Mouse (Mus musculus) hindbrain, embryonic 10.5 days (tissue): Measurements from ENCODE around the gene Srpk2. TPM values are rescaled to one million over a fixed set of nuclear protein-coding genes. Genes with fewer than 3 reads are reported as not detected.
"Not testable (repeated sequence)": the region's sequence is repeated elsewhere in the genome, so short reads cannot be mapped to it uniquely, and the experiment has no call there.

Source experiments
- DNase-seq: peaks from one replicate; pipeline ENCODE4 v3.0.0-alpha.2; 2017; ENCODE audit warnings: low spot score
- H3K27ac ChIP-seq: fragments of 300-500 bp; sonication (generic); 2 replicates; pipeline ENCODE4 v1.5.1; 2016; ENCODE audit warnings: mild to moderate bottlenecking, moderate library complexity
- H3K27me3 ChIP-seq: fragments of 300-500 bp; sonication (generic); 2 replicates; pipeline ENCODE4 v1.6.1; 2016; ENCODE audit warnings: mild to moderate bottlenecking; ENCODE audit not compliant: poor library complexity, insufficient read depth, severe bottlenecking
- H3K36me3 ChIP-seq: fragments of 300-500 bp; sonication (generic); 2 replicates; pipeline ENCODE4 v1.6.1; 2016; ENCODE audit warnings: mild to moderate bottlenecking, moderate library complexity
- H3K4me1 ChIP-seq: fragments of 300-500 bp; sonication (generic); replicated peaks from 2 replicates; pipeline ENCODE4 v1.6.1; 2016; ENCODE audit warnings: mild to moderate bottlenecking
- H3K4me3 ChIP-seq: fragments of 300-500 bp; sonication (generic); 2 replicates; pipeline ENCODE4 v1.5.1; 2016; ENCODE audit warnings: mild to moderate bottlenecking, moderate library complexity
- H3K9me3 ChIP-seq: fragments of 300-500 bp; sonication (generic); 2 replicates; pipeline ENCODE4 v1.6.1; 2016; ENCODE audit warnings: mild to moderate bottlenecking, moderate library complexity
- WGBS: fragments of 180-500 bp; shearing (Covaris S2); methylation state at CpG from one replicate; pipeline ENCODE4 v1.1.7; 2016; 5-methylcytosine and 5-hydroxymethylcytosine counted together
- polyA plus RNA-seq: library from polyadenylated mRNA; unstranded; fragments of >200 nt; fragmentation: Nextera tagmentation; extraction: Ambion mirVana; gene quantifications from 2 replicates; pipeline ENCODE4 v1.2.1, GENCODE M21; 2016

Gene Srpk2
- polyA plus RNA-seq, 1 experiment from 2014 or later: 49.7 TPM

DNA sequence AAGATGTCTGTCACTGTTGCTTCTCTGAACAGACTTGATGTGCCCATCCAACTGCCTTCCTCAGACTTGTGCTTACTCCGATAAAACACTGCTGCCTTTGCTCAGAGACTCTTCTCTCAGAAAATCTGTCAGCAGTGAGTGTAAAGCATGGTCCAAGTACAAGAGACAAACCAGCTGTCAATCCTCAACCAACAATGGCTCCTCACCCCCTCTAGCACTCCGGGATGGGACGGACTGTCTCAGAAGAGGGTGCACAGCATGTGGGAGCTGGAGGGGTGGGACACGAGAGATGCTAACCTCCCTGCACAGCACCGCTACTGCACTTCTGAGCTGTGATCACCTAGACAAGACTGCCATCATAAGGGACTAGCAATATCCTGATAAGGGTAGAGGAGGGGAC, 26.4 kb downstream of the Srpk2 start:
- Histone ChIP-seq H3K9me3 (no peaks in the 10 kb centered on the region), H3K4me3 (no peak overlapping the region), H3K36me3 (no peaks in the 10 kb centered on the region), H3K4me1 (0 out of 2 replicates have a peak, but pooled peaks cover 2% of the 10 kb centered on the region), H3K27ac (no peak overlapping the region), H3K27me3 (no peaks in the 10 kb centered on the region)
- no peak for DNase-seq
- WGBS: 70% methylated on average over 5 of the region's 5 CpGs

DNA sequence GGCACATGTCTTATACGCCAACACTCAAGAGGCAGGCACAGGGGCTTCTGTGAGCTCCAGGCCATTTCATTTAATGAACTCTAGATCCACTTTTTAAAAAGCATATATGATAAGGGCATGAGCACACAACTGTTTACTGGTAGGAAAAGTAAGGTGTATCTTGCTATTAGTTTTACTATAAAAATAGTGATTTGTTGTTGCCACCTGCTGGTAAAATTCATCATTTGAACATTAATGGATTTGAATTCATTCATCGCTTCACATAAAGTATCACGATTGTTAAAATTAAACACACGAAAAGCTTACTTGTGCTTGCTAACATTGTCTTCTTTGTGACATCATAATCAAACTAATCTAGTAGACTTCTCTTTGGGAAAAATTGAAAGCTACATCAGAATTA, 27.8 kb downstream of the Srpk2 start:
- DNase-seq: no peak
- Histone ChIP-seq H3K27ac (no peak overlapping the region), H3K4me1 (0 out of 2 replicates have a peak, but pooled peaks cover 2% of the 10 kb centered on the region), H3K4me3 (no peak overlapping the region), H3K9me3 (no peaks in the 10 kb centered on the region), H3K36me3 (no peaks in the 10 kb centered on the region), H3K27me3 (no peaks in the 10 kb centered on the region)
- WGBS: 94% methylated on average over 4 of the region's 4 CpGs

DNA sequence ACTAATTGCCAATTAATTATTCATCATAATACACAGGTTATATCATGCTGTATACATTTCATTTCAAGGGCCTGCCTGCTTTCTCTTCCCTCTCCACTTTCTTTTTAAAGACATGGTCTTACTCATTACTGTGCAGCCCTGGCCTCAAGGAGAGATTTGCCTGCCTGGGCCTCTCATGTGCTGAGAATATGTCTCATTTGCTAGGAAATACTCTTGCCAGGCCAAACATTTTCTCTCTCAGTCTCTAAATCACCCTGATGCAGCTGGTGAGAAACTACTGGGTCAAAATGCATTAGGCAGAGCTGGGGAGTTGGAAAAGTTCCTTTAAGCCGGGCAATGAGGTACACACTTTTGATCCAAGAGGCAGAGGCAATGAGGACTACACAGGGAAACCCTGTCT, 29.4 kb downstream of the Srpk2 start:
- 0 out of 2 replicates have a peak, but pooled peaks cover 2% of the 10 kb centered on the region for H3K4me1 ChIP-seq
- no peak overlapping the region for H3K27ac ChIP-seq
- H3K27me3 ChIP-seq: no peaks in the 10 kb centered on the region
- 88% methylated on average over 1 of the region's 1 CpGs for WGBS
- no peak overlapping the region for H3K4me3 ChIP-seq
- H3K36me3 ChIP-seq: no peaks in the 10 kb centered on the region
- no peaks in the 10 kb centered on the region for H3K9me3 ChIP-seq
- no peak for DNase-seq

- H3K27me3 ChIP-seq: no peaks in the 10 kb centered on the region
- H3K27ac ChIP-seq: no peak overlapping the region
- no peaks in the 10 kb centered on the region for H3K36me3 ChIP-seq
- H3K4me3 ChIP-seq: no peak overlapping the region
- 78% methylated on average over 7 of the region's 7 CpGs for WGBS
- H3K4me1 ChIP-seq: no peaks in the 10 kb centered on the region
- DNase-seq: no peak
- no peaks in the 10 kb centered on the region for H3K9me3 ChIP-seq
Measured at GRCm38 (mm10) chr5:23652326-23652725, 32.1 kb downstream of the Srpk2 start.

- H3K27ac ChIP-seq: no peak overlapping the region
- no peaks in the 10 kb centered on the region for H3K4me1 ChIP-seq
- H3K27me3 ChIP-seq: no peaks in the 10 kb centered on the region
- DNase-seq: no peak
- no peak overlapping the region for H3K4me3 ChIP-seq
- H3K36me3 ChIP-seq: no peaks in the 10 kb centered on the region
- 91% methylated on average over 3 of the region's 3 CpGs for WGBS
- H3K9me3 ChIP-seq: no peaks in the 10 kb centered on the region
Measured at GRCm38 (mm10) chr5:23651786-23652185, 32.6 kb downstream of the Srpk2 start.

DNA sequence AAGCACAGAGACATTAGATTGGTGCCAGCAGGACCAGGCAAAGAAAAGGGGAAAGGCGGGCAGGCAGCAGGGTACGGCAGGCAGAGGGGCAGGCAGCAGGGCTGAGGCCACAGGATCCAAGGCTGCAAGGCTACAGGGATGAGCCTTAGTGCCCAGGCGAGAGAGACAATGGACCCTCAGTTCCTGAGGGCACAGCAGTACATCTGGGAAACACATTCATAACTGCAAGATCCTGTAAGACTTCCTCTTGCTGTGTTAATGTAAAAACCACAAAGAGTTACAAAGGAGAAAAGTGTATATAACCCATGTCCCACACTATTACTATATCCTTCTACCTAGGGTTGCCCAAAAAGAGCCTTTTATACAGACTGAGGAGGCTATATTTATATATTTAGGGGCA, 33.9 kb downstream of the Srpk2 start:
- Histone ChIP-seq H3K27me3 (no peaks in the 10 kb centered on the region), H3K4me3 (no peak overlapping the region), H3K9me3 (no peaks in the 10 kb centered on the region), H3K27ac (no peak overlapping the region), H3K36me3 (no peaks in the 10 kb centered on the region), H3K4me1 (no peaks in the 10 kb centered on the region)
- no peak for DNase-seq
- WGBS: 75% methylated on average over 3 of the region's 3 CpGs

DNA sequence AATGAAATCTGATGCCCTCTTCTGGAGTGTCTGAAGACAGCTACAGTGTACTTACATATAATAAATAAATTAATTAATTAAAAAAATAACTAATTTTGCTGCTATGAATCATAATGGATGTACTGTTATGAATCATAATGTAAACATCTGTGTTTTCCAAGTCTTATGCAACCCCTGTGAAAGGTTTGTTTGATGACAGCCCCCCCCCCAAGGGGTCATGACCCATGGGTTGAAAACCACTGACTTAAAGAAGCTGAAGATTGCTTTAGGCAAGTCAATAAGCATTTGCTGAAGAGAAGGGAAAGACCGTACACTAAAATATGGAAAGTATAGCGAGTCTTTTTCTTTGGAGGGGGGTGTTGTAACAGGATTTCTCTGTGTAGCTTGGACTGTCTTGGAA, 35.2 kb downstream of the Srpk2 start:
- Histone ChIP-seq H3K4me1 (no peaks in the 10 kb centered on the region), H3K27ac (no peak overlapping the region), H3K9me3 (no peaks in the 10 kb centered on the region), H3K4me3 (no peak overlapping the region), H3K36me3 (no peaks in the 10 kb centered on the region), H3K27me3 (no peaks in the 10 kb centered on the region)
- no peak for DNase-seq
- 81% methylated on average over 2 of the region's 2 CpGs for WGBS

DNA sequence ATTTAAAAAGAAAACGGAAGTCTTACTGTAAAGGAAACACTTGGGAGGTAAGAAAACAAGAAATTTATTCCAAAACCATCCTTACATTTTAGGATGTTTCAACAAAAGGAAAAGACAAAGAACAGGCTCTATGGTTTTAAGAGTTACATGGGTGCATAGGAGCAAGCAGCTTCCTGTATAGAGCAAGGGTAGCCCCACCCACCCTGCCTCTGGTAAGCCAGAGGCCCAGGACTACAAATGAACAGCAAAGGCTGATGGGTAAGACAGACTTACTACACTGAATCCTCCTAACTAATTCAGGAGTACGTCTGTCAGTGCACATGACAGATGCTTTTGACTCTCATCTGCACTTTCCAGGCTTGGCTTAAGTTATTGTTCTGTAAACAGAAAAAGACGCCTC, 38.7 kb downstream of the Srpk2 start:
- H3K27ac ChIP-seq: no peak overlapping the region
- no peaks in the 10 kb centered on the region for H3K4me1 ChIP-seq
- no peak overlapping the region for H3K4me3 ChIP-seq
- no peaks in the 10 kb centered on the region for H3K27me3 ChIP-seq
- no peaks in the 10 kb centered on the region for H3K9me3 ChIP-seq
- no peak for DNase-seq
- H3K36me3 ChIP-seq: no peaks in the 10 kb centered on the region
- 84% methylated on average over 3 of the region's 3 CpGs for WGBS

GRCm38 (mm10) chr5:23639193-23639592, 45.2 kb downstream of the Srpk2 start:
- H3K4me1 ChIP-seq, DNase-seq, H3K27ac ChIP-seq, H3K4me3 ChIP-seq, H3K9me3 ChIP-seq, H3K36me3 ChIP-seq, H3K27me3 ChIP-seq: not testable (repeated sequence)

GRCm38 (mm10) chr5:23638023-23638422, 46.4 kb downstream of the Srpk2 start:
- Histone ChIP-seq H3K9me3 (no peaks in the 10 kb centered on the region), H3K4me3 (no peak overlapping the region), H3K27ac (no peak overlapping the region), H3K36me3 (no peaks in the 10 kb centered on the region), H3K4me1 (no peaks in the 10 kb centered on the region), H3K27me3 (no peaks in the 10 kb centered on the region)
- whole genome bisulfite sequencing: 84% methylated on average over 4 of the region's 4 CpGs
- no peak for DNase-seq

GRCm38 (mm10) chr5:23637337-23637736, 47.1 kb downstream of the Srpk2 start:
- no peak overlapping the region for H3K27ac ChIP-seq
- 95% methylated on average over 8 of the region's 8 CpGs for WGBS

GRCm38 (mm10) chr5:23631490-23631889, 52.9 kb downstream of the Srpk2 start:
- Histone ChIP-seq H3K9me3 (no peaks in the 10 kb centered on the region), H3K27ac (no peak overlapping the region), H3K36me3 (no peaks in the 10 kb centered on the region), H3K4me1 (0 out of 2 replicates have a peak, but pooled peaks cover 4% of the 10 kb centered on the region), H3K4me3 (no peak overlapping the region), H3K27me3 (no peaks in the 10 kb centered on the region)
- WGBS: 64% methylated on average over 1 of the region's 1 CpGs
- DNase-seq: no peak

More at GRCm38 (mm10) chr5:23637337-23637736, 47.1 kb downstream of the Srpk2 start:
- Histone ChIP-seq H3K9me3 (no peaks in the 10 kb centered on the region), H3K27me3 (no peaks in the 10 kb centered on the region), H3K36me3 (no peaks in the 10 kb centered on the region), H3K4me3 (no peak overlapping the region), H3K4me1 (no peaks in the 10 kb centered on the region)
- no peak for DNase-seq

- Histone ChIP-seq H3K4me1 (0 out of 2 replicates have a peak, but pooled peaks cover 4% of the 10 kb centered on the region), H3K27ac (no peak overlapping the region), H3K27me3 (no peaks in the 10 kb centered on the region), H3K9me3 (no peaks in the 10 kb centered on the region), H3K36me3 (no peaks in the 10 kb centered on the region), H3K4me3 (no peak overlapping the region)
- no peak for DNase-seq
- WGBS: 89% methylated on average over 5 of the region's 5 CpGs
Measured at GRCm38 (mm10) chr5:23627221-23627620, 57.2 kb downstream of the Srpk2 start.

DNA sequence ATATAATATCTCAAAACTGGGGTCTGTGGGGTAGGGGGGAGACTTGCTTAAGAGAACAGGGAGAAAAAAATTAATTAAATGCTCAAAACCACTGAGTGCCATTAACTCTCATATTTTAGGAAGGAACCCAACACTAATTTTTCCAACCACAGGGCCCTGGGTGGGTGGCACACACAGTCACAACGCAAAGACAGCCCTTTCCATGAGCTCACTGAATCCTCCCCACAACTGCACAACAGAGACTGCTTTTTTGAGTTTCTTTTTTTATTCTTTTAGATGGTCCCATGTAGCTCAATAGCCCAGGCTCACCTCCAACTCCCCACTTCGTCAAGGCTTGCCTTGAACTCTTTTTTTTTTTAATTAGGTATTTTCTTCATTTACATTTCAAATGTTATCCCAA, 58.2 kb downstream of the Srpk2 start:
- Histone ChIP-seq H3K36me3 (no peaks in the 10 kb centered on the region), H3K4me3 (no peak overlapping the region), H3K4me1 (0 out of 2 replicates have a peak, but pooled peaks cover 4% of the 10 kb centered on the region), H3K27me3 (no peaks in the 10 kb centered on the region), H3K27ac (no peak overlapping the region), H3K9me3 (no peaks in the 10 kb centered on the region)
- 81% methylated on average over 2 of the region's 2 CpGs for WGBS
- DNase-seq: no peak
